Mouse (Mus musculus) forebrain, embryonic 11.5 days (tissue): ENCODE results near the gene Arel1. TPM values are rescaled to one million over a fixed set of nuclear protein-coding genes. Genes with fewer than 3 reads are reported as not detected.

ENCODE experiments used
- ATAC-seq: fragments of 200-750 bp; cut with Nextera tagmentation; replicated peaks from 2 replicates; pipeline ENCODE4 v1.8.0; 2017; ENCODE audit warnings: moderate TSS enrichment; ENCODE audit not compliant: low FRiP score
- DNase-seq: peaks from one replicate; pipeline ENCODE4 v3.0.0-alpha.2; 2017; ENCODE audit warnings: low spot score
- H3K27ac ChIP-seq: fragments of 300-500 bp; sonication (generic); 2 replicates; pipeline ENCODE4 v1.5.1; 2014; ENCODE audit warnings: low read depth, low read length
- H3K27me3 ChIP-seq: fragments of 300-500 bp; sonication (generic); 2 replicates; pipeline ENCODE4 v1.6.1; 2014; ENCODE audit warnings: mild to moderate bottlenecking, low read length, mixed read lengths; ENCODE audit not compliant: control insufficient read depth, insufficient read depth
- H3K36me3 ChIP-seq: fragments of 300-500 bp; sonication (generic); 2 replicates; pipeline ENCODE4 v1.6.1; 2014; ENCODE audit warnings: mild to moderate bottlenecking, low read length, moderate library complexity, mixed read lengths; ENCODE audit not compliant: control insufficient read depth, insufficient read depth
- H3K4me1 ChIP-seq: fragments of 300-500 bp; sonication (generic); replicated peaks from 2 replicates; pipeline ENCODE4 v1.6.1; 2014; ENCODE audit warnings: low read length, mixed read lengths; ENCODE audit not compliant: control insufficient read depth, insufficient read depth
- H3K4me2 ChIP-seq: fragments of 300-500 bp; sonication (generic); 2 replicates; pipeline ENCODE4 v1.6.1; 2014; ENCODE audit warnings: low read depth, mild to moderate bottlenecking, low read length, moderate library complexity, mixed read lengths; ENCODE audit not compliant: severe bottlenecking
- H3K4me3 ChIP-seq: fragments of 300-500 bp; sonication (generic); 2 replicates; pipeline ENCODE4 v1.5.1; 2014; ENCODE audit warnings: low read depth, low read length
- H3K9ac ChIP-seq: fragments of 300-500 bp; sonication (generic); 2 replicates; pipeline ENCODE4 v1.6.1; 2014; ENCODE audit warnings: low read length
- H3K9me3 ChIP-seq: fragments of 300-500 bp; sonication (generic); 2 replicates; pipeline ENCODE4 v1.6.1; 2016; ENCODE audit warnings: low read length, mixed read lengths; ENCODE audit not compliant: control insufficient read depth
- WGBS: fragments of 180-500 bp; shearing (Covaris S2); extraction: QIAGEN DNeasy Blood & Tissue Kit; methylation state at CpG from one replicate; pipeline ENCODE4 v1.1.7; 2014; 5-methylcytosine and 5-hydroxymethylcytosine counted together
- polyA plus RNA-seq: library from polyadenylated mRNA; unstranded; fragments of >200 nt; fragmentation: Nextera tagmentation; extraction: Ambion mirVana; gene quantifications from 2 replicates; pipeline ENCODE4 v1.2.1, GENCODE M21; 2014

Gene Arel1
- polyA plus RNA-seq, 1 experiment from 2014 or later, result 29.3 TPM

DNA sequence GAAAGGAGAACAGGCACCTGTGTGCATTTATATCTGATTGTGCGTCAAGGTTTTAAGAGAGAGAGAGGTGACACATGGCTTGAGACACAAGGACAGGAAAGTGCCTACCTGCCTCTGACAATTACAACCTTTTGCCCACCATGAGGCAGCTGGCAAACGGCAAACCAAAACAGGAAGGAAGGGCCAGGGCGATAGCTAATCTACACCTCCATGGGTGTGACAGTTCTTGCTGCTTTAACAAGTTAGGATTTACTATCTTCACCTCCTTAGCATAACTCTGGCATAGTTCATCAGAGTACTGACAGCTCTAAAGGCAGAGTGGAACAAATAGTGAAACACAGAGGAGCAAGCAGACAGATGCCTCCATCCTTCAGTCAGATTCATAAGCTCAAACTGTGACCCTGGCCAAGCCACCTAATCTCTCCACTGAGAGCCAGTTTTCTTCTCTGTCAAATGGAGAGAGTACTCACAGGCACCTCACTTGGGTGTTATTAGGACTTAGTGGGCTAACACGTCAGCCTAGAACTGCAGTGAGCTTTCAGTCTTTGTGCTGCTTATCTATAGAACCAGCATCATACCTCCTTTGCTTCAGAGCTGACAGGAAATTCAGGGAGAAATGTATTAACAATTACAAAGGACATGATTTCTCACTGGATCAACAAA, 26.4 kb downstream of the Arel1 start:
- 89% methylated on average over 4 of the region's 4 CpGs for WGBS
- Histone ChIP-seq H3K4me1 (no peaks in the 10 kb centered on the region), H3K27ac (no peak overlapping the region), H3K4me3 (no peak overlapping the region), H3K27me3 (no peaks in the 10 kb centered on the region), H3K36me3 (no peaks in the 10 kb centered on the region; the same call in none of the 2 replicates), H3K4me2 (no peak overlapping the region), H3K9ac (no peak overlapping the region), H3K9me3 (no peaks in the 10 kb centered on the region)
- DNase-seq, result no peak
- ATAC-seq, result no peak

DNA sequence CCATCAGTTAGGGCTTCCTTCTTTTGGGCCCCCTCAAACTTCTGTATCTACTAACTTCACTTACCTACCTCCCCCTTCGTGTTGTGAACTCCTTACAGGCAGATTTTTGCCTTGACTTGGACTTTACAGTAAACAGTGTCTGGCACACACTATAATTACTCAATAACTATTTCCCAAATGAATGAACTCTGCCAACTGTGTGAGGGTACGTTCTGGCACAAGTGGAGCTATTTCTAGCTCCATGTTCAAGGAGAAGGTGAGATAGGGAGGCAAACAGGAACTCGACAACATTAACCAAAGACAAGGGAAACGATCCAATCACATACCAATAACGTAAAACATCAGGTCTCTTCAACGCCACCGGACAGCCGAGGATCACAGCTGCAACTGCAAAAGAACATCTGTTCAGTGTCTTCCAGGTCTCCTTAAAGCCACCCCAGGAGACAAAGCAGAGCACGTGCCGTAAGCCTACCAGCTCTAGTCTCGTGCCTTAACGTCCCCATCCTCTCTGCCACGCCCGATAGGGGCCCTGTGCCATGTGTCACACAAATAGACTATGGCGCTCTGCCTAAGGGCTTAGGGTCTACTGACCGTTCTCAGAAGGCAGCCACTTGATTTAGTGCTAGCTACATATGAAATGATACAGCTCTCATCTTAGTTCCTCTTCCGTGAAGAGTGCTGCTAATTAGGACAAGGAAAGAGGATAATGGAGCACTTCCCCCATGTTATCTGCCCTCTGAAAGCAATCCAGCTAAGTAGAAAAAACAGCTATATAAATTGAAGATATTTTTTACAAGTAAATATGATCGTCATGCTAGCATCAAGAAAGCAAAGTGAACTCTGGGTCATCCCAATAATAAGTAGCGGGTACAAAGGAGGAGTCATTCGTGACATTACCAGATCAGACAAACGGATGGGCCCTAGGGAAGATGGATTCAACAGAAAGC, 27.4 kb downstream of the Arel1 start:
- Histone ChIP-seq H3K9me3 (no peaks in the 10 kb centered on the region), H3K27me3 (no peaks in the 10 kb centered on the region), H3K36me3 (no peaks in the 10 kb centered on the region; the same call in none of the 2 replicates), H3K4me3 (no peak overlapping the region), H3K9ac (no peak overlapping the region), H3K4me1 (no peaks in the 10 kb centered on the region), H3K27ac (no peak overlapping the region), H3K4me2 (no peak overlapping the region)
- WGBS, result 92% methylated on average over 21 of the region's 21 CpGs
- ATAC-seq (no peak), DNase-seq (no peak)

DNA sequence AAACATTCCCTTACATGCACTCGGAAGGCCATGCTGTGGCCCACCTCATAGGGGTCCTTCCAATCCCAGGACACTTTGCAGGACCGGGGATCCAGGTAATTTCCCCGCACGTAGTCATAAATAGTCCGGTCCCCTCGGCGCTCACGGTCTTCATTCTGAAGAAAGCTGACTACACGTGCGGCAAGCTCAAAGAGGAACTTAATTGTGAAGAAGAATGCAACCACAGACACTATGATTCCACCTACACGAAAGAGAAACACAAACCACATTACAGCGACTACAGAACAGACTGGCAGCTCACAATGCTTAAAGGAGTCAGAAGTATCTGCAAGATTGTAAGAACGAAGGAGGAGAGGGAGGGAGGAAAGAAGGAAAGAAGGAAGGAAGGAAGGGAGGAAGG, 29.0 kb downstream of the Arel1 start:
- Histone ChIP-seq H3K36me3 (no peaks in the 10 kb centered on the region; the same call in none of the 2 replicates), H3K27ac (no peak overlapping the region), H3K27me3 (no peaks in the 10 kb centered on the region), H3K9ac (no peak overlapping the region), H3K4me1 (no peaks in the 10 kb centered on the region), H3K4me3 (no peak overlapping the region), H3K9me3 (no peaks in the 10 kb centered on the region), H3K4me2 (no peak overlapping the region)
- 95% methylated on average over 13 of the region's 13 CpGs for WGBS
- ATAC-seq (no peak), DNase-seq (no peak)

DNA sequence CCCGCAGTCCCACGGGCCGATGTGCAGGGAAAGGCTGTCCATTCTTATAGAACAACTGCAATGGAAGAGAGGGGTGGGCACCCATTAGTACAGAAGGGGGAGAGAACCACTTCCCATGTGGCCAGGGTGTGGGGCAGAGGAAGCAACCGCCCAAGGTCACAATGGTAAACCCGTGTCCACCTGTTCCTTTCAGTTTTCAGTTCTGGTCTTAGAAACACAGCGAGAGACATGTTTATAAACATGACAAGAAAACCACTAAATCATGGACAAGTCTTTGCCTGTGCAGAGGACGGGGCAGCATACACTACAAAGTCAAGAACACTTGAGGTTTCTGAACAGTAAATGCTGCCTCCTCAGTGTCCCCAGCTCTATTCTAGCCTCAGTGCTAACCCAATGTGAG, 30.4 kb downstream of the Arel1 start:
- WGBS, result 92% methylated on average over 7 of the region's 7 CpGs
- no peak overlapping the region for H3K9ac ChIP-seq
- no peaks in the 10 kb centered on the region; the same call in none of the 2 replicates for H3K36me3 ChIP-seq
- H3K4me1 ChIP-seq, result no peaks in the 10 kb centered on the region
- H3K27me3 ChIP-seq, result no peaks in the 10 kb centered on the region
- H3K4me2 ChIP-seq, result no peak overlapping the region
- no peak overlapping the region for H3K4me3 ChIP-seq
- H3K9me3 ChIP-seq, result no peaks in the 10 kb centered on the region
- DNase-seq (no peak), ATAC-seq (no peak)
- H3K27ac ChIP-seq, result no peak overlapping the region

DNA sequence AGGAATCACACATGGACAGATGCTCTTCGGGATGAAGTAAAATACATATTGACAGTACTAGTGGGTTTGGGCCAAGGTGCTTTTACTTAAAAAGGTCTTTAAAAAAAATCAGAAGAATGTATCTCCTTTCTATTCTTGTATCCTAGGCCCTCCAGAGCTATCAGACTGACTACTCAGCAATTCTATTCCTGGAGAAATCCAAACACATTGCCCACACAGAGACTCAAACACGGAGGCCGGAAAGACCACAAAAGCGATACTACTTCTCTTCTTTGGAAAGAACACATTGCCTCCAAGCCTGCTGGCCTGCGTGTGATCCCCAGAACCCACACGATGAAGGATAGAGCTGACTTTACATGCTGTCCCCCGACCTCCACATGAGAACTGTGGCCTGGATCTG, 31.6 kb downstream of the Arel1 start:
- H3K4me3 ChIP-seq, result no peak overlapping the region
- ATAC-seq, result no peak

DNA sequence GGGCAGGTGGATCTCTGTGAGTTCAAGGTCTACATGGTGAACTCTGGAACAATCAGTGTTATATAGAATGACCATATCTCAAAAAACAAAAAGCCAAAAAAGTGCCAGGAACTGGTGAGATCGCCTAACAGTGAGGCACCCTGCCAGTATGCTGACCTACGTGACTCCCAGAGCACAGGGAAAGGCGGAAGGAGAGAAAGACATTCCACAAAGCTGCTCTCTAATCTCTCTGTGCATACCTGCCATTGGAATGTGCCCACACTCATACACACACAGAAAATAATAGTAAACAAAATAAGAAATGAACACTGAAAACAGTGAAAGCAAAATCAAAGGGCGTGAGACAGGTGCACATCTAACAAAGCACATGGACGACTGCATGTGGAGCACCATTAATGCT, 35.4 kb downstream of the Arel1 start:
- Histone ChIP-seq H3K4me2 (no peak overlapping the region), H3K4me1 (no peaks in the 10 kb centered on the region), H3K4me3 (no peak overlapping the region), H3K36me3 (no peaks in the 10 kb centered on the region; the same call in none of the 2 replicates), H3K27ac (no peak overlapping the region), H3K9me3 (no peaks in the 10 kb centered on the region), H3K9ac (no peak overlapping the region), H3K27me3 (no peaks in the 10 kb centered on the region)
- WGBS, result 82% methylated on average over 5 of the region's 5 CpGs
- ATAC-seq (no peak), DNase-seq (no peak)

More for the DNA sequence above, 31.6 kb downstream of the Arel1 start:
- no peaks in the 10 kb centered on the region; the same call in none of the 2 replicates for H3K36me3 ChIP-seq
- no peak overlapping the region for H3K9ac ChIP-seq
- no peak overlapping the region for H3K27ac ChIP-seq
- H3K4me2 ChIP-seq, result no peak overlapping the region
- H3K4me1 ChIP-seq, result no peaks in the 10 kb centered on the region
- no peak for DNase-seq
- no peaks in the 10 kb centered on the region for H3K27me3 ChIP-seq
- 94% methylated on average over 7 of the region's 7 CpGs for WGBS
- H3K9me3 ChIP-seq, result no peaks in the 10 kb centered on the region

DNA sequence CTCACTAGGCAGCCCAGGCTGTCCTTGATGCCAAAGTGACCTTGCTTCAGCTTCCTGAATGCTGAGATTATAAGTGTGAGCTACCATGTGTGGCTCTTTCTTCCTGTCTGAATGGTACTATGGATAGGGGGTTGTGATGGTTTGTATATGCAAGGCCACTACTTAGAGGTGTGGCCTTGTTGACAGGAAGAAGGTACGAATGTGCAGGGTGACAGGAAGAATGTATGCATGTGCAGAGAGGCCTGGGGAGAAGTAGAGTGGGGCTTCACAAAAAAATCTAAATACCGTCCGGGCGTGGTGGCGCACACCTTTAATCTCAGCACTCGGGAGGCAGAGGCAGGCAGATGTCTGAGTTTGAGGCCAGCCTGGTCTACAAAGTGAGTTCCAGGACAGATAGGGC, 38.5 kb downstream of the Arel1 start:
- Histone ChIP-seq H3K36me3 (peaks cover 2% of the 10 kb centered on the region), H3K4me2 (no peak overlapping the region), H3K9ac (no peak overlapping the region), H3K4me3 (no peak overlapping the region), H3K4me1 (no peaks in the 10 kb centered on the region), H3K27ac (no peak overlapping the region), H3K27me3 (no peaks in the 10 kb centered on the region), H3K9me3 (no peaks in the 10 kb centered on the region)
- WGBS, result 89% methylated on average over 6 of the region's 6 CpGs
- DNase-seq, result no peak
- ATAC-seq, result no peak

DNA sequence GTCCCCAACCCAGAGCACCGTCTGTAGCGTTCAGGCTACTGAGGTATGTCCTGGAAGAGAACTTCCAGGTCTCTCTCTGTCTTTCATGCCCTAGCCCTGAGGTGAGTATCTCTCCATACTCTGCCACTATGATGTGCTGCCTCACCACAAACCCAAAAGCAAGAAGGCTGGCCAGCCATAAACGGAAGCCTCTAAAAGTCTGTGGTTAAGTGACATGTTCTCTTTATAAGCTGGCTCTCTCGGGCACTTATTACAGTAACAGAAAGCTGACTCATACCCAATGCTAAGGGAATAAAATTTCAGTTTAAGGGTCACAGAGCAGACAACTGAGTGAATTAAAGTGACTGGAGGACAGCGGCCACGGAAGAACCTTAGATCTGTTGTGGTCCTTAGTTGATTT, 44.2 kb downstream of the Arel1 start:
- Histone ChIP-seq H3K36me3 (peaks cover 2% of the 10 kb centered on the region), H3K9ac (no peak overlapping the region), H3K4me2 (no peak overlapping the region), H3K27ac (no peak overlapping the region), H3K4me3 (no peak overlapping the region), H3K27me3 (no peaks in the 10 kb centered on the region), H3K4me1 (peaks cover 5% of the 10 kb centered on the region; the same call in 1 of the 2 replicates), H3K9me3 (no peaks in the 10 kb centered on the region)
- DNase-seq, result no peak
- 95% methylated on average over 6 of the region's 6 CpGs for WGBS
- no peak for ATAC-seq
